Mouse (Mus musculus): ENCODE data around the gene Calhm1. TPM values are rescaled to one million over a fixed set of nuclear protein-coding genes. Genes with fewer than 3 reads are reported as not detected.

Gene Calhm1
- total RNA-seq, 2 experiments from 2014 or later, result not detected

DNA sequence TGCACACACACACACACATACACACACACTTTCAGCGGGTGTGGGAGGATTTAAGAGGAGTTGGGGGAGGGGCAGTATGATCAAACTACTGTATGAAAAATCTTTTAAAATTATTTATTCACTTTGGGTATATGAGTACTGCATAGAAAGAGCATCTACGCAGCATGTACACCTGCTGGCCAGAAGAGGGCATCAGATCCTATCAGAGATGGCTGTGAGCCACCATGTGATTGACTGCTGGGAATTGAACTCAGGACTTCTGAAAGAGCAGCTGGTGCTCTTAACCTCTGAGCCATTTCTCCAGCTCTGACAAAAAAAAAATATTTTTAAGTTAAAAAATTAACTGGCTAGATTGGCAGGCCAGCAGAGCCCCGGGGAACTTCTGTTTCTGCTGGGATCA lies 30.5 kb upstream of the Calhm1 start:
- TF ChIP-seq CTCF (IDR thresholded peaks at IDR 0.05), result peak; percentile 69
- no peak overlapping the region for H3K4me3 ChIP-seq
- intact Hi-C loops (cut with DNase I), result loop anchor here (2.0 kb wide), 2 partner anchors 84 to 164 kb away; no protein-coding TSS in a partner anchor
- no peak overlapping the region for H3K27ac ChIP-seq
- DNase-seq, result peak; percentile 40

DNA sequence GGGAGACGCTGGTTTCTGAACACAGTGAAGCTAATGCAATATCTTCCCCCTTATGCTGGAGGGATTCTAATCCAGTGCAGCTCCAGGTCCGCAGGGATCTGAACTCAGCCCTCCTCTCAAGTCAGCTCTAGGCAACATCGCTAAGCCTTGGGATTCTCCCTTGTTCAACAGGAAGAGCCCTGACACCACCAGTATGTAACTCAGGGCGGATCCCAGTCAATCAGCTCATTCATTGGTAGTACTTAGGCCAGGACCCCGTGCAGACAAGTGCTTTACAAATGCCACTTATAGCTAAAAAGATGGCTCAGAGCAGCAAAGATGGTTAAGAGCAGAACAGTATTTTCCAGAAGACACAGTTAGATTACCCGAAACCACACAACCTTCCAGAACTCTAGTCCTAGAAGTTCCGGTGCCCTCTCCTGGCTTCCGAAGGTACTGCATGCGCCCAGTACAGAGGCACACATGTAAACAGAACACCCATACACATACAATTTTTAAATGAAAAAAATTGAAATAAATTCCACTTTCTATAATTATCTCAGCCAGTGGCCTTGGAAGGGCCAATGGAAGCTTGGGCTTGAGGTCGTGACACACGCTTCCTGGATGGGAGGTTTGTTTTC lies 24.8 kb upstream of the Calhm1 start:
- peak overlapping the region; percentile 64 for H3K4me3 ChIP-seq
- TF ChIP-seq CTCF (IDR thresholded peaks at IDR 0.05), result peak; percentile 100
- intact Hi-C loops (cut with DNase I), result loop anchor here (1.0 kb wide), 1 partner anchor 47 kb away; no protein-coding TSS in a partner anchor
- H3K27ac ChIP-seq, result 0 out of 2 replicates have a peak overlapping the region, but pooled peaks have one; percentile 1
- peak; percentile 86 for DNase-seq

DNA sequence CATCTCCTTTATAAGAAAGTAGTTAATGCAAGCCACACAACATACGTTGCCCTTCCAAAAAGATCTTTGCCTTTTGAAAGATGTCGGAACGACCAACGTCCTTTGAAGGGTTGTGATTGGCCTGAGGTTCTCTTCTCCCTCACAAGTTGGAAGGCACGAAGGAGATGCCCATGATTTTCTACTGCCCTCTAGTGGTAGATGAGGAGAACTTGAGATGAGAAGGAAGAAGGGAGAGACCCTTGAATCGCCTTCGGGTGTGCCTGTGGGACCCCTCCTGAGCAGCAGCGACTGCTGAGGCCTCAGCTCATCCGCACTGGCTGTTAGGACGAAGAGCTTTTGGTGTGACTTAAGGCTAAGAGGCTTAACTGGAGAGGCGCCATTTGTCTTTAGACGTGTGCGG lies 24.2 kb upstream of the Calhm1 start:
- peak; percentile 87 for TF ChIP-seq CTCF (IDR thresholded peaks at IDR 0.05)
- peak overlapping the region; percentile 1; the same call in 1 of the 2 replicates for H3K27ac ChIP-seq
- H3K4me3 ChIP-seq, result peak overlapping the region; percentile 64
- intact Hi-C loops (cut with DNase I), result no loop called here
- no peak for DNase-seq

DNA sequence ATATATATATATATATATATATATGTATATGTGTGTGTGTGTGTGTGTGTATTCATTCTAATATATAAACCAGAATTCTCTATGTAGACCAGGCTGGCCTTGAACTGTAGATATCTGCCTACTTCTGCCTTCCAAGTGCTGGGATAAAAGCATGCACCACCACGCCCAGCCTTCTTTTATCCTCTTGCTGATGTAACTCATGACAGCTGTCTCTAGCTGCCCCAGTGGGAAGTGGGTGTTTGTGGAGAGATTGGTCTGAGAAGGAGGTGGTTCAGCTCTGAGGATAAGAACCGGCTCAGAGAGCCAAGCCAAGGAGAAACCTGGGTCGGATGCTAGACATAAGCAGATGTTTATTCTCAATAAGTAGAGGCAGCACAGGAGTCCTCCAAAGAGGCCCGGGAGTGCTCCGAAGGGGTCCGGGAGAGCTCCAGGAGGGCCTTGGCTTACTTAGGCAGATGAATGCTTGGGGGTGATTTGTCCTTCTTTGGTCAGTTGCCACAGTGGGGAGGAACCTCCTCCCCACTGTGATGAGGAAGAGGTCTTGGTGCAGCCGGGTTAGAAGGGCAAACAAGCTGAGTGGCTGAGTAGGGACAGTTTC lies 23.7 kb upstream of the Calhm1 start:
- H3K27ac ChIP-seq, result no peak overlapping the region
- intact Hi-C loops (cut with DNase I), result no loop called here
- H3K4me3 ChIP-seq, result no peak overlapping the region
- no peak for TF ChIP-seq CTCF (IDR thresholded peaks at IDR 0.05)
- DNase-seq, result no peak

DNA sequence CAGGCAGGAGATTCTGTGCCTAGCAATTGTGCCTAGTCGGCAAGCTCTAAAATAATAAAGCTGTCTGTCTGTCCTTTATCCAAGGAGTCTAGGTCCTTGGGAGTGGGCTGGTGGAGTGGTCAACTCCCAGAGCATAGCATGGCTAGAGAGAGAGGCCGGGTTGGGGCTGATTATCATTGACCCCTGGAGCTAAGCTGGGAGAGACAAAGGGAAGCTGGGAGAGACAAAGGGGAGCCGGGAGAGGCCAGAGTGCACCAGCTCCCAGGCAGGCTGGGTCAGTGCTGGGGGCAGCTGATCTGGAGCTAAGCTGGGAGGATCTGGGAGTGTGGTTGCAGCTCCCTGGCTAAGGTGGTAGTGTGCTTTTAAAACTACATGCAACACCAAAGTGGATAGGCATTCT lies 22.7 kb upstream of the Calhm1 start:
- no peak overlapping the region for H3K27ac ChIP-seq
- H3K4me3 ChIP-seq, result no peak overlapping the region
- no peak for TF ChIP-seq CTCF (IDR thresholded peaks at IDR 0.05)
- intact Hi-C loops (cut with DNase I), result no loop called here
- no peak for DNase-seq

DNA sequence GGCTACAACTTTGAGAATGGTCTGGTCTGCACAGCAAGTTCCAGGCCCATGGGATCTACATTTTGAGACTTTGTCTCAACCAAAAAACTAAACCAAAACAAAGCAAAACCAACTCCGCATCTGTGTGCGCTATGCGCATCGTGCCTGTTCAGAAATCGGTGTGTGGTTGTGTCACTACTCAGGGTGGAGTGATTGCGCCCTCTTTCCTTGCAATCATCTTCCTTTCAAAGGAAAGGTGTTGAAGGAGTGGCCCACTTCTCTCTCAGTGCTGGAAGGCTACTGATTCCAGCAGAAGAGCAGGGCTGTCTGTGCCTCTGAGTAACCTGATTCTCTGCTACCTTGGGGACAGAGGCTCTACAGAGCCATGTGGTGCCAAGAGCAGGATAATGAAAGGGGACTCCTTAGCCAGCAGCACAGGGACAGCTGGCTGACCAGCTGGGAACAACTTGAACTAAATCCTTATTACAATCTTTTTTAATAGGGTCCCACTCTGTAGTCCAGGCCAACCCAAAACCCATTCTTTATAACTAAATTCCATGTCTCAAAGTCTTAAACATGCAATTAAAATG lies 19.2 kb upstream of the Calhm1 start:
- Histone ChIP-seq H3K4me3 (no peak overlapping the region), H3K27ac (no peak overlapping the region)
- intact Hi-C loops (cut with DNase I), result no loop called here
- DNase-seq, result peak; percentile 48
- TF ChIP-seq CTCF (IDR thresholded peaks at IDR 0.05), result no peak

DNA sequence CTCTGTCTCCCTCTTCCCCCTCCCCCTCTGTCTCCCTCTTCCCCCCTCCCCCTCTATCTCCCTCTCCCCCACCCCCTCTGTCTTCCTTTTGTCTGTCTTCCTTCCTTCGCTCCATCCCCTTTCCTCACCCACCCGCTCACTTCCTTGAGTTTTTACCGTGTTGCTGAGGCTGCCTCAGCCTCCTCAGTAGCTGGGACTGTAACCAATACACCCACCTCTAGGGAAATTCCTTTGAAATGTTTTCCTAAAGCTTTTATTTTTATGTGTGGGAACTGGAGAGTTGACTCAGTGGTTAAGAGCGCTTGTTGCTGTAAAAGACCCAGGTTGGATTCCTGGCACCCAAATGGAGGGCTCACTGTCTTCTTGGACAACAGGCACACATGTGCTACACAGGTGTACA lies 17.6 kb upstream of the Calhm1 start:
- intact Hi-C loops (cut with DNase I), result no loop called here
- no peak for DNase-seq
- H3K4me3 ChIP-seq, result no peak overlapping the region
- no peak for TF ChIP-seq CTCF (IDR thresholded peaks at IDR 0.05)
- no peak overlapping the region for H3K27ac ChIP-seq

DNA sequence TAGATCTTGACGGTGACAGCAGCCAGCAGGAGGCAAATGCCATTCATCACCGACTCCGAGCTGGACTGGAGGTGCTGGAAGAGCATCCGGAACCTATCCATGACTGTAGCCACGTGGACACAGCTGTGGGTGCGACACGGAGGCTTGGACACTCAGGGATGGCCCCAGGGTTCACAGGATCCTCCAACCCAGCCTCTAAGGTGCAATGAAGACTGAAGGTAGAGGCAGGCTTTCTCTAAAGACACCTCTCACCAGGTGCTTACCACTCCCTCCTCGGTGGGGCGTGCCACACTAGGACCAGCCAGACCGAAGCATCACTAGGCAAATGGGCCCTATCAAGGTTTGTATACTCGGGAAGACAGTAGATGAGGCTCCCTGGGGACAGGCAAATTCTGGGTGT lies 13.6 kb upstream of the Calhm1 start, which contains the start of gene Calhm3:
TSS of gene Calhm3 (minus strand) at position 101 of the 400 bp plus-strand sequence.
- intact Hi-C loops (cut with DNase I), result no loop called here
- H3K27ac ChIP-seq, result no peak within 1 kb of the TSS
- H3K4me3 ChIP-seq, result no peak within 1 kb of the TSS
- DNase-seq, result no peak
- TF ChIP-seq CTCF (IDR thresholded peaks at IDR 0.05), result no peak

DNA sequence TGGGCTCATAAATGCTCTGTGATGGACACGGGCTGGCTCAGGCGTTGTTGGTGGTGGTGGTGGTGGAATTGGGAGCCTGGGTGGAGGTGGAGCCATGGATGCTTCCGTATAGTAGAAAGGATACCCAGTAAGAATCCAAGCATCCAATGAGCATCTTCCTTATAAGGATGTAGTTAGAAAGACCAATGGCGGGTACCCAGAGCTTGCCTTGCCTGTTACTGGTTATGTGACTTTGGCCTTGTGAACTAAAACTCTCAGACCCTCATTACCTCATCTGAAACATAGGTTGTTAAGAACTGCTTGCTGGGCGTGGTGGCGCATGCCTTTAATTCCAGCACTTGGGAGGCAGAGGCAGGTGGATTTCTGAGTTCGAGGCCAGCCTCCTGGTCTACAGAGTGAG lies 9.7 kb upstream of the Calhm1 start:
- DNase-seq, result no peak
- Histone ChIP-seq H3K27ac (no peak overlapping the region), H3K4me3 (no peak overlapping the region)
- intact Hi-C loops (cut with DNase I), result no loop called here
- no peak for TF ChIP-seq CTCF (IDR thresholded peaks at IDR 0.05)

DNA sequence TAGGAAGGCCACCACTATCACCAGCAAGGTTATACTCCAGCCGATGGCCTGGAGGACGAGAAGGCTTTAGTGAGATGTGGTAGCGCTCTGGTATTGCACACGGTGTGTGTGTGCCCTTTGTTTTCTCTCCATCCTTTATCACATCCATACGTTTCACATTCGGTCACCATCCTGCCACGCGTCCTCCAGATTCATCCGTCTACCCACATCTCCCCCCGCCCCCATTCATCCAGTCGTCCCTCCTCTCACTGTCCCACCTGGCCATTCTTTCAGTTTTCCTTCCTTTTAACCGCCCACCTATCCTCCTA lies 8.0 kb upstream of the Calhm1 start:
- no peak overlapping the region for H3K27ac ChIP-seq
- no peak for DNase-seq
- TF ChIP-seq CTCF (IDR thresholded peaks at IDR 0.05), result no peak
- no peak overlapping the region for H3K4me3 ChIP-seq
- intact Hi-C loops (cut with DNase I), result no loop called here

DNA sequence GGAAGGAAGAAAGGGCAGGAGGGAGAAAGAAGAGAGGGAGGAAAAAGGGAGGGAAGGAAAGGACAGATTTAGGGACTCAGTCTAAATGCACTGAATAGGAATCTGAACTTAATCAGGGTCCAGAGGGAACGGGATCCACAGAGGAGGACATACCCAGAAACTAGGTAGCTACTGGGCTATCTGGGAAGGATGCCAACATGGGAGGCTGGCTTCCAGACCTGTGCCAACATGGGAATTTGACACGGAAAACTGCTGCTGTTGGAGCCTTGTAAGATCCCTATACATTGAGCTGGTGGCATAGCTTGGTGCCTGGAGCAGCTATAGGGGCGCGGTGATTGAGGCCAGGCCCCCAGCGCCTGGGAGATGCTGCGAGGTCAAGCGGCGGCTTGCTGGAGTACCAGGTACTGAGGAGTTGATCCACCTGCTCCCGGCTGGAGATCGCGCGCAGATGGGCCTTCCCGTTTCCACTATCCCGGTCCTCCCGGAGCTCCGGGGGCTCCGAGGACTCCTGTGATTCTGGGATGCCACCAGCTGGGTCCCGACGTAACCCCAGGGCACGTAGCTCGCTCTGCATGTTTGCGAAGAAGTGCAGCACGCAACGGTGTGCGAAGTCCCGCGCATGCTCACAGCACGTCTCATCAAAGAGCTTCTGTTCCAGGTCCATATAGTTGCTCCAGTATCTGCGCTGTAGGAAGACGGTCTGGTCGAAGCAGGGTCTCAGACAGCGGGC lies 7.4 kb upstream of the Calhm1 start:
- peak overlapping the region; percentile 10; the same call in 1 of the 2 replicates for H3K4me3 ChIP-seq
- TF ChIP-seq CTCF (IDR thresholded peaks at IDR 0.05), result no peak
- H3K27ac ChIP-seq, result no peak overlapping the region
- DNase-seq, result peak; percentile 15
- intact Hi-C loops (cut with DNase I), result no loop called here

DNA sequence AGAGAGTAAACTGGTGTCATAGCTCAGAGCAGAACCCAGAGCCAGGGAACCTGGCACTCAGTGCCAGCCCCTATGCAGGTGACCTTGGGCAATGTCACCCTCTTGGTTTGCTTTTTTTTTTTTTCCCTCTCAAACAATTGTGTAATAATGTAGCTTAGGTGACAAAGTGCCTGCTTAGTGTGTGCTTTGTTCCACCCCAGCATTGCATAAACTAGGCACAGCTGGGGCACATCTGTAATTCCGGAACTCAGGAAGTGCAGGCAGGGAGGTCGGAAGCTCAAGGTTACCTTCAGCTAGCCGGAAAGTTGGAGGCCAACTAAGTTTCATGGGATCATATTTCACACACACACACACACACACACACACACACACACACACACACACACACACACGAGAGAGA lies 5.8 kb upstream of the Calhm1 start:
- no peak for DNase-seq
- Histone ChIP-seq H3K4me3 (no peak overlapping the region), H3K27ac (no peak overlapping the region)
- TF ChIP-seq CTCF (IDR thresholded peaks at IDR 0.05), result no peak
- intact Hi-C loops (cut with DNase I), result no loop called here

DNA sequence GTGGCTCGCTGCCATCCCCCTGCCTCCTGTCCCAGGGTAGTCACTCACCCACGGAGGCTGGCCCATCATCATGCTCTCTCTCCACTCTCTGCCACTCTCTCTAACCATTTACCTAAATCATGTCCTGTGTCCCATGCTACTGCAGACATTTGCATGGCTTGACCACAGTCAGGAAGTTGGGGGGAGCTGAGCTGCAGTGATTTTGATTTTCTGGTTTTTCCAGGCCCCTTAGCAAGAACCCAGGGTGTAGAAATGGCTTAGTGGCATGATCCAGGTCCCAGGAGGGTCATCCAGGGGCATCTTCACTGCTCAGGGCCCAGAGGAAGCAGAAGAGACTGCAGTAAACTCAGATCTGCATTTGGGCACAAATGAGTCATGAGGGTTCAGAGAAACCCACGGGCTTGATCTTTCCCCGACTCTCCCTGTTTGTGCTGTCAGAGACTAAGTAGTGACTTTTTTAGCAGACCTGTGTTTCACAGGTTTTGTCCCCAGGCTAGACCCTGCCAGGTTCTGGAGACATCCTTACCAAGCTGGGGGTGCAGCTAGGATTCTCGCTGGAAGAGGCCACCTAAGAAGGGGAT lies 4.3 kb upstream of the Calhm1 start:
- Histone ChIP-seq H3K27ac (no peak overlapping the region), H3K4me3 (no peak overlapping the region)
- intact Hi-C loops (cut with DNase I), result no loop called here
- DNase-seq, result no peak
- TF ChIP-seq CTCF (IDR thresholded peaks at IDR 0.05), result no peak

All from gastrocnemius, adult 2 months (tissue).